Mouse (Mus musculus): ENCODE results near the gene Slc35b2.
A peak's percentile ranks its signal among the peaks of the same experiment; 100 is the strongest.

The Slc35b2 gene

GRCm38 (mm10) chr17:45582715-45583355 lies 19.2 kb downstream of the Slc35b2 start:
- no peak for DNase-seq (ENCODE audit: extremely low spot score, low spot score)

GRCm38 (mm10) chr17:45584096-45584896 lies 20.6 kb downstream of the Slc35b2 start:
- no peak for DNase-seq (ENCODE audit: extremely low spot score, low spot score)

- DNase-seq (ENCODE audit: extremely low spot score, low spot score) = peak; percentile 86
Observed at GRCm38 (mm10) chr17:45584939-45585678, 21.4 kb downstream of the Slc35b2 start.

- DNase-seq (ENCODE audit: extremely low spot score, low spot score) = no peak
Observed at GRCm38 (mm10) chr17:45585725-45586448, 22.2 kb downstream of the Slc35b2 start.

GRCm38 (mm10) chr17:45586449-45586837 lies 22.8 kb downstream of the Slc35b2 start:
- DNase-seq (ENCODE audit: extremely low spot score, low spot score) = no peak

- no peak for DNase-seq (ENCODE audit: extremely low spot score, low spot score)
Observed at GRCm38 (mm10) chr17:45588370-45588769, 24.7 kb downstream of the Slc35b2 start.

GRCm38 (mm10) chr17:45589236-45589635 lies 25.6 kb downstream of the Slc35b2 start:
- no peak for DNase-seq (ENCODE audit: extremely low spot score, low spot score)

- DNase-seq (ENCODE audit: extremely low spot score, low spot score) = no peak
Observed at GRCm38 (mm10) chr17:45589844-45590243, 26.2 kb downstream of the Slc35b2 start.

- DNase-seq (ENCODE audit: extremely low spot score, low spot score) = no peak
Observed at GRCm38 (mm10) chr17:45590410-45590809, 26.7 kb downstream of the Slc35b2 start.

- DNase-seq (ENCODE audit: extremely low spot score, low spot score) = no peak
Observed at GRCm38 (mm10) chr17:45591701-45592605, 28.3 kb downstream of the Slc35b2 start.

- no peak for DNase-seq (ENCODE audit: extremely low spot score, low spot score)
Observed at GRCm38 (mm10) chr17:45592606-45593431, 29.1 kb downstream of the Slc35b2 start.

GRCm38 (mm10) chr17:45593479-45593878 lies 29.8 kb downstream of the Slc35b2 start:
- DNase-seq (ENCODE audit: extremely low spot score, low spot score) = no peak

- DNase-seq (ENCODE audit: extremely low spot score, low spot score) = no peak
Observed at GRCm38 (mm10) chr17:45594195-45594594, 30.5 kb downstream of the Slc35b2 start.

GRCm38 (mm10) chr17:45594881-45595735 lies 31.4 kb downstream of the Slc35b2 start:
- peak; percentile 74 for DNase-seq (ENCODE audit: extremely low spot score, low spot score)

GRCm38 (mm10) chr17:45595736-45596390 lies 32.2 kb downstream of the Slc35b2 start:
- DNase-seq (ENCODE audit: extremely low spot score, low spot score) = no peak

GRCm38 (mm10) chr17:45596631-45597396 lies 33.1 kb downstream of the Slc35b2 start:
- peak; percentile 67 for DNase-seq (ENCODE audit: extremely low spot score, low spot score)

- DNase-seq (ENCODE audit: extremely low spot score, low spot score) = peak; percentile 45
Observed at GRCm38 (mm10) chr17:45597787-45598186, 34.1 kb downstream of the Slc35b2 start.
